Mouse (Mus musculus) hindlimb bud, embryonic 11.5 days (tissue): Measurements from ENCODE around the gene Cyth2.
A peak's percentile ranks its signal among the peaks of the same experiment; 100 is the strongest.

Source experiments
- DNase-seq: peaks from one replicate; pipeline ENCODE4 v3.0.0-alpha.2; 2012; ENCODE audit warnings: low read depth, low spot score; ENCODE audit errors: extremely low spot score

The Cyth2 gene

DNA sequence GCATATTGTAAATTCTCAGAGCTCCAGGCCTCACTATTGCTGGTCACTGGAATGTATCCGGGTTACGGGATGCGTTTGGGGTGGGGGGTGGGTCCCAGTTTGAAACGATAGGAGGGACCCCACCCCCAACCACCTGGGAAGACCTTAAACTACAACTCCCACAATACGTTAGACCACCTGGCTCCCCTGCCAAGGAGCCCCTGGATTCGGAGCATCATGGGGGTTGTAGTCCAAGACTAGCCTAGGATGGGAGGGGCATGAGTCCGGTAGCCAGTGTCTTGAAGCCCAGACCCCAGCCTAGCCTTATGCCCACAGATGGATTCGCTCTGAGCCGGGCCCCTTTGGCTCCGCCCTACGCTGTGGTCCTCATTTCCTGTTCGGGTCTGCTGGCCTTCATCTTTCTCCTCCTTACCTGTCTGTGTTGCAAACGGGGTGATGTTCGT lies 28.2 kb downstream of the Cyth2 start:
- peak; percentile 74 for DNase-seq

DNA sequence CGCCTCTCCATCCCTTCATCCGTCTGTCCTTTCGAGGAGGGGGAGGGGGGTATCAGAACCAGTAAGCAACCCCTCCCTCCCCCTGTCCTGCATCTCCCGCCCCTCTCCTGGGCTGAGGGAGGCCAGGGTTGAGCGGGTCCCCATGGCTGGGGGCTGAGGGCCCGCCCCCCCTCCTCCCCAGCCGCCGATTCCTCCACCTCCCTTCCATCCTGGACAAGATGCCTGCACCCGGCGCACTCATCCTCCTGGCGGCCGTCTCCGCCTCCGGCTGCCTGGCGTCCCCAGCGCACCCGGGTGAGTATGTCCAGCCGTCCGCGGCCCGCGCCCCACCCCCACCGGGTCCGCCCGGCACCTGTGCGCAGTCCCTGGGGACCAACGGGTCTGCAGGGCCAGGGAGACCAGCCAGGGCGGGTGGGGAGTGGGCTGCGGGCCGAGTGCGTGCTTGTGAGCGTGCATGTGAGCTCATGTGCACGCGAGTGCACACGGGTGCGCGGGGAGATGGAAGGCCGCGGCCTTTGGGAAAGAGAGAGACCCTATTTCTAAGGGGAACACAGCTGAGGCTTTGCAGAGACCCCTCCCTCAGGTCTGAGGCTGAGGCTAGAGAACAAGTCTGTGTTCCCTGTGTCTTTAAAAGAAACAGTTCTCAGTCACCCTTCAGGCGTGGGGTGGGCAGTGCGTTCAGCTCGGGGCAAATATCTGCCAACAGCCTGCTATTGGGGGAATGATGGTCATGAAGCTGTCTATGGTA lies 28.8 kb downstream of the Cyth2 start:
- no peak for DNase-seq

DNA sequence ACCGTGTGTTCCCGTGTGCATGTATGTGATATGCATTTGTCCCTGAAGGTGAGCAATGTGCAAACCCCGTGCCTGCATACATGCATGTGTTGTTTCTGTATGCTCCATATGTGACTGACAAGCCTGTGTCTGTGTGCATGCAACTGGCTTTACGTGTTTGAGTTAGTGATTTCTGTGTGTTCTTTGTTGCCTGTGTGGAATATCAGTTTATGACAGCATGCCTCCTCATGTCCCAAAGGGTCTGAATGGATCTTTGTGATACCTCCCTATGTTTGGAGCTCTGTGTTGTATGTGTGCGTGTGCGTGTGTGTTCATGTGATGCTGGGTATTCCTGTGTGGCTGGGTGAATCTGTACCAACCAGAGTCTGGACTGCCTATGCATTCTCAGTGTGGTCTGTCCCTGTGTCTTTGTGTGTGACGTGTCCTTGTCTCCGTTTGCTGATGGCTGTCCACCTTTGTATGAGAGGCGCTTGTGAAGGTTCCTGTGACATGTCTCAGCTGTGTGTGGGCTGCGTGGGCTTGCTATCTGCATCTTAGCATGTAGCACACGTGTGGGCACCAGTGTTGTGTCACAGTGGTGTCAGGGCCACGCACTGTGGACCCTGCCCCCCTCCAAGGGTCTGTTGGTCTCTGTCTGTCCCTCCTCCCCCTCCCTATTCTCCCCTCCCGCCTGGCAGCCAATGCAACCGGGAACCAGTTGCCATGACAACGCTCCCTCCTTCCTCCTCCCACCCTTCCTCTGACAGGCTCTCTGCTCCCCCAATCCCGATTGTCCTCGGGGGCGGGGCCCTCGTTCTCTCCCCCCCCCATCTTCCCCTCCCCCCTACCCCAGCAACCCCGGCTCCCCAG lies 29.6 kb downstream of the Cyth2 start, which contains the start of gene Sult2b1:
TSS of gene Sult2b1 (minus strand) at position 146 of the 849 bp plus-strand sequence.
- DNase-seq: peak; percentile 78

DNA sequence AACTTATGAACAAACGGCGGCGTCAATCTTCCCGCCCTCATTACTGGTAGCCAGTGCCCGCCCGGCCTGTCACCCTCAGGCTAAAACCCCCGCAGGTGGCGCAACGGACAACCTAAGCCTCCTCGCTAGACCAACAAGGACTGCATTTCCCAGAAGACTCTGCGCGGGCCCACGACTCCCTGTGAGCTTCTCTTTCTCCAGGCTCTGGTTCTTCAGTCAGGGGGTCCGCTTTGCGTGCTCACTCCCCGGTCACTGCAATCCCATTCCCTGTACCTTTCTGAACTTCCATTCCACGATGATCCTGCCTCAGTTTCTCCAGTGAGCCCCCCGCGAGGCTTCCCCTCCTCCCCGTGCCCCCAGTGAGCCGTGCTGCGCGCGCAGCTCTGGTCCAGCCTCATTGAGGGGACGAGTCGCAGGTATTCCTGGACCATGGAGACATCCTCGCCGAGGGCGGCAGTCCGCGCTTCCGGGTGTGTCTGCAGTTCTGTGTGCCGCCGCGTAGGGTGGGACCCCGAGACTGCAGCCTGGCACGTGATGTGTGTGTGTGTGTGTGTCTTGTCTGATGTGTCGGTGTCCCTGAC lies 30.8 kb downstream of the Cyth2 start, which contains the start of gene Lmtk3:
TSS of gene Lmtk3 (plus strand) at position 228 of the 581 bp plus-strand sequence.
- DNase-seq: no peak

DNA sequence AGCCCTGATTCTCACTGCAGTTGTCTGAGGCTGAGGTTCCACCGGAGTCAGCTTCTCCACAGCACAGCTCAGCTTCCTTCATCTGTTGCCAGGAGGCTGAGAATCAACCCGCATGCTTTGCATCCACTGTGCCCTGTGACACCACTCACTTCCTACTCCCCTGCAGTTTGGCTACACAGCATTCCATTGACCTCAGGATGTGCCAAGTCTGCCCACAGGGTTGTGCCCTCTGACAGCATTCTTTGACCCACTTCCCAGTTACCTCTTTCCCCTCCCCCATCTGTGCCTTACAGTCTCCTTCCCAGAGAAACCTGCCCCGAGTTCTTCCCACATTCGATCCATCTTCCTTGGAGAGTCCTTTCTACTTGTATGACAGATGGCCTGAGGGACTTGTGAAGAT lies 32.1 kb downstream of the Cyth2 start:
- no peak for DNase-seq

DNA sequence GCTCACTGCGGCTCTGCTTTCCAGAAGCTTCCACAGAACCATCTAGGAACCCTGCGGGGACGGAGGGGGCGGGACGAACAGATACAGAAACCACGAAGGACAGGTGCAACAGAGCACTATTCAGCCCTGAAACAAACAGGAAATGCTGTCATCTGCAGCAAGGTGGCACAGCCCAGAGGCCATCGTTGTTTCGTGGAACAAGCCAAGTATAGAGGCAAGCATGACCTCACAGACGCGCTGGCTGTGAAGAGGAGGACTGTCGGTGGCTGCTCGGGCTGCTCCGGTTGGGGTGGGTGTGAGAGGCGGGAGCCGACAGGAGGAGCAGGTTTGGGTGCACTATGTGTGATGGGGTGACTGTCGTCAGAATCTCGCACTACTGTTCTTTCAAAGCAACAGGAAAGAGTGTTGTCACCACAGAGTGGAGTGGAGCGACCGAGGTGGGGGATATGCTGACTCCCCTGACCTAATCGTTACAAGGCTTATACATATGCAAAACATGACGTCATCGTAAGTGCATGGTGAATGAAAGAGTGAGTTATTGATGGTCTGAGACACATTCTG lies 35.2 kb downstream of the Cyth2 start:
- DNase-seq: no peak

DNA sequence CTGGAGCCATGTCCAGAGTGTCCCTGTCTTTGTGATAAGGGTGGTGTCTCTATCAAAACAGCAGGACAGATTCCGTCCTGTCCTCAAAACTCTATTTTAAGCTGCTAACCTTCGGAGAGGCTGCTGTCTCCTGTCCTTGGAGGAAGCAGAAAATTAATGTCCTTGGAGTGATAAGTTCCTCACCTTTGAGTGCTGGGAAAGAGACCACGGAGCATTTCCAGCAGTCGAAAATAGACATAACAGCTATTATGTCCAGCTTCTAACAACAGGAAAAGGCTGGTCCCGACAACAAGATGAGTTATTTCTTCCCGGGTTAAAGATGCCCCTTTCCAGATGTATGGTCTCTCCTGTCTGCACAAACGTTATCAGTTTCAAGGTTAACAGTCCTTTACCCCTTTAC lies 39.1 kb downstream of the Cyth2 start:
- DNase-seq: no peak

DNA sequence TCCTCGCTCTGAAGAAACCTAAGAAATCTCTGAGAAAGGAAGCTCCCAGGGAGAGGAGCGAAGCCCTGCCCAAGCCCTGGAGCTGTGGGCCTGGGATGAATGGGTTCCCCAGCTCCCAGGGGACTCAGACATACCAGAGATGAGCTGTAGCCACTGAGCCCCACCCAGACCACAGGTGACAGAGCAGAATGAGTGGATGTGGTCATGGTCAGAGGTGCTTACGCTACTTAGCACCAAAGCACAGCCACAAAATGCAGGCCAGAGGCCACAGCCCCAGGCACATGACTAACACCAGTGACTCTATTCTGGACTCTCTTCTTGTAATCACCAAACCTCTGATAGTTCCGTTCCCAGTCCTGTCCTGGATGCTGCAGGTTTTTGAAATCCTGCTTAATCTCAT lies 43.3 kb downstream of the Cyth2 start:
- no peak for DNase-seq

DNA sequence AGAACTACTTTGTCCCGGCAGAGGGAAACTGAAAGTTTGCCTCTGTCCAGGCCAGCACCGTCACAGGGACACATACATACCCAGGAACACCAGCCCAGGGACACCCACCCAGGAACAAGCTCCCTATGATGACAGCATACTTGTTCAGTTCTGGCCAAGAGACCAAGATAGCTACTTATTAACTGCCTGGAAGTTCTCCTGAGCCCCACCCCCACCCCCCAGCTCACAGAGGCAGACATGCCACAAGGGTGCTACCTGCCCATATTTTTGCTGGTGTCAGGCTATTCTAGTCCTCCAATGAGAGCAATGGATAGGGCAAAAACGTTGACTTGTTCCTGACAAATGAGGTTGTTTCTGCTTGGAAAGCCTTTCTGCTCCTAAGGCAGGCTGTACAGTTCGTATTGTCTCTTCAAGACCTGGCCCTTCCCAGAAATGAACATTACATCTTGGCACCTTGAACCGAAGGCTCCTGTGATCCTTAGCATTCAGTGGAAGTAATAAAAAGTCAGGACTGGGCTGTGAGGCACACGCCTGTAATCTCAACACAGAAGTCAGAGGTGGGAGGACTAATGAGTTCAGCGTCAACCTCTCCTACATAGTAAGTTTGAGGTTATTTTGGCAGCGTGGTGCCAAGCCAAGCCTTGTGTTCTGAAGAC lies 43.8 kb downstream of the Cyth2 start:
- DNase-seq: no peak

DNA sequence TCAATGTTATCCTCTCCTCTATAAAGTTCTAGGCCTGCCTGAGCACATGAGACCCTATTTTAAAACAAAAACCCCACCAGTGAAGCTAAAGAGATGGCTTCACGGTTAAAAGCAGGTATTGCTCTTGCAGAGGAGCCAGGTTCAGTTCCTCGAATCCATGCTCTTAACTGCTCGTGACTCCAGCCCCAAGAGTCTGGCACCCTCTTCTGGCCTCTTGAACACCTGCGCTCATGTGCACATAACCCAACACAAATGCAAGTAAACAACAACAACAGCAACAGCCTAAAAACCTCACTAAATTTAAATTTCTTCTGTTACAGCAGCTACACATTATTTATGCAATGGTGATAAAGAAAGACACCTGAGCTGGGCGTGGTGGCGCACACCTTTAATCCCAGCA lies 46.9 kb downstream of the Cyth2 start:
- no peak for DNase-seq

DNA sequence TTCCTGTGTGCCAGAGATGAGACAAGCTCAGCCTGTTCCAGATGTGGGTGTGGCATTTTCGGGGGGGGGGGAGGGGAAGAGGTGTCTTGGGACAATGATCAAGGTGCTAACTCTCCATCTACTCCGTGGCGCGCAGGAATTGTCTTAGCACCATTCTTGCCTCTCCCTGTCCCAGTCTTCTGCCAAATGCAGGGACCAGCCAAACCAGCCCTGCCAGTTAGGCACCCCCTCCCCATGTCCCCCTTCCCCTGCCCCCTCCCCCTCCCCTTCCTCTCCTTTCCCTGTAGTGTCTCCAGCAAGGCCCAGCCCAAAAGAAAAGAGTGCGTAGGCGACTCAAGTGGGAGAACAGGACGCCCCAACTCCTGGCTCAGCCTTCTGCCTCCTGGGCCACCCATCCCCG lies 47.6 kb downstream of the Cyth2 start:
- no peak for DNase-seq

DNA sequence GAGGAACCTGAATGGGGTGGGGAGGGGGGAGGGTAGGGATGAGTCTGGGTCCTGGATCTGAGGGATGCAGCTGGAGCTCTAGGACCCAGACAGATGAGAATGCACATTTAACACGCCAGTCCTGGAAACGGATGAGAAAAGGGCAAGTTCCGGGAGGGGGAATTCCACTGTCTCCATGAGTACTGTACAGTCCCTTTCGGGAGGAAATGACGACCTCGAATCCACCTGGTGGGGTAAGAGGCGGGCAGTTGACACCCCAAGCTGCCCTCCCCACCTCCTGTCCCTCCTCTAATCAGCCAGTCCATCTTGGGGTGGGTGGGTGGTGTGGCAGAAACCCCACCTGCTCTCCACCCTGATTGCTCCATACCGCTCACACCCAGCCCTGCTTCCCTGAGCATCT lies 48.4 kb downstream of the Cyth2 start:
- DNase-seq: no peak

DNA sequence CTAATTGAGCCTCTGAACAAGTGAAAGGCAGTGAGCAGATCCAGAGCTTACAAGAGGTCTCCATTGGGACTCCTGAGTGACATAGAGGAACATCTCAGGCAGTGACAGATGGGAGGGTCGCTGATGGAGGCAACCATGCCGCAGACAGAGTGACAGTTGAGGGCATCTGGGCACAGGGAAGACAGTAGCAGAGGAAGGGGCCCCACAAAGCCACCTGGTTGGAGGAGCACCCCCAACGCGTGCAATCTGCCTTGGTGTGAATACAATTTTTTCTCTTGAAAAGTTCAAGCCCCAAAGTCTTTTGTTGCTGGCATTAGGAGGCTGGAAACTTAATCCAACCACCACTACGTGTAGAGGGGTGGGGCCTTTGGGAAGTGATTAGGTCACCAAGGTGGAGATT lies 54.2 kb downstream of the Cyth2 start:
- no peak for DNase-seq

DNA sequence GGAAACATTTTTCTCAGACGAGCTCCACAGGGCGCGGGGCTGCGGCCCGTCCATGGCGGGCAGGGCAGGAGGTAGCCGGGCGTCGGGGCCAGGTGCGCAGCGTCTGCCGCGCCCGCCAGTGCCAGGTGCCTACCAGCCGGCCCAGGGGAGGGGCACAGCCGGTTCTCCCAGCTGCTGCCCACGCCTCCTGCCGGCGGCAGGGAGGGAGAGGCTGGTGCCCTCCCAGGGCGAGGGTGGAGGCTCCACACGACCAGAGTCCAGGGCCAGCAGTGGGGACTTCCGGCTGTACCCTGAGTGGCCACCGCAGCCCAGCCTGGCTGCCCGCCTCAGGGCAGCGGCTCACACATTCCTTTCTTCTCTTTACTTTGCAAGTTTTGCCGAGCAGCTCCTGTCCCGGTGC lies 55.0 kb downstream of the Cyth2 start:
- DNase-seq: no peak
